Mouse (Mus musculus) embryonic facial prominence, embryonic 11.5 days (tissue): ENCODE measurements at regions not wholly inside any gene's neighbourhood (a gene's known extent, or its start where the extent isn't known, plus 50 kb on each side); places are given as distances from the start of the nearest gene placed in this dataset.

Experiments
- ATAC-seq: fragments of 200-750 bp; cut with Nextera tagmentation; replicated peaks from 2 replicates; pipeline ENCODE4 v1.8.0; 2017; ENCODE audit warnings: low read depth; ENCODE audit not compliant: insufficient number of reproducible peaks, low FRiP score, low TSS enrichment
- DNase-seq: peaks from one replicate; pipeline ENCODE4 v3.0.0-alpha.2; 2015; ENCODE audit warnings: low spot score
- H3K27ac ChIP-seq: fragments of 300-500 bp; sonication (generic); replicated peaks from 2 replicates; pipeline ENCODE4 v1.5.1; 2014; ENCODE audit warnings: mild to moderate bottlenecking, low read depth, low read length, control low read depth
- H3K27me3 ChIP-seq: fragments of 300-500 bp; sonication (generic); 2 replicates; pipeline ENCODE4 v1.6.1; 2014; ENCODE audit warnings: mild to moderate bottlenecking, low read length, moderate library complexity, mixed read lengths; ENCODE audit not compliant: control insufficient read depth, insufficient read depth
- H3K36me3 ChIP-seq: fragments of 300-500 bp; sonication (generic); replicated peaks from 2 replicates; pipeline ENCODE4 v1.6.1; 2014; ENCODE audit warnings: low read depth, mild to moderate bottlenecking, low read length, moderate library complexity, mixed read lengths; ENCODE audit not compliant: control insufficient read depth, insufficient read depth
- H3K4me1 ChIP-seq: fragments of 300-500 bp; sonication (generic); 2 replicates; pipeline ENCODE4 v1.6.1; 2014; ENCODE audit warnings: low read length, mixed read lengths; ENCODE audit not compliant: control insufficient read depth, insufficient read depth
- H3K4me2 ChIP-seq: fragments of 300-500 bp; sonication (generic); 2 replicates; pipeline ENCODE4 v1.6.1; 2014; ENCODE audit warnings: low read depth, mild to moderate bottlenecking, control low read depth, low read length, moderate library complexity
- H3K4me3 ChIP-seq: fragments of 300-500 bp; sonication (generic); 2 replicates; pipeline ENCODE4 v1.5.1; 2014; ENCODE audit warnings: low read depth, low read length, control low read depth
- H3K9ac ChIP-seq: fragments of 300-500 bp; sonication (generic); replicated peaks from 2 replicates; pipeline ENCODE4 v1.6.1; 2014; ENCODE audit warnings: mild to moderate bottlenecking, control low read depth, low read length
- H3K9me3 ChIP-seq: fragments of 300-500 bp; sonication (generic); replicated peaks from 2 replicates; pipeline ENCODE4 v1.6.1; 2016; ENCODE audit warnings: mild to moderate bottlenecking, low read length, inconsistent platforms, mixed read lengths; ENCODE audit not compliant: control insufficient read depth
- WGBS: fragments of 180-500 bp; shearing (Covaris S2); extraction: QIAGEN DNeasy Blood & Tissue Kit; methylation state at CpG from one replicate; pipeline ENCODE4 v1.1.7; 2014; 5-methylcytosine and 5-hydroxymethylcytosine counted together

DNA sequence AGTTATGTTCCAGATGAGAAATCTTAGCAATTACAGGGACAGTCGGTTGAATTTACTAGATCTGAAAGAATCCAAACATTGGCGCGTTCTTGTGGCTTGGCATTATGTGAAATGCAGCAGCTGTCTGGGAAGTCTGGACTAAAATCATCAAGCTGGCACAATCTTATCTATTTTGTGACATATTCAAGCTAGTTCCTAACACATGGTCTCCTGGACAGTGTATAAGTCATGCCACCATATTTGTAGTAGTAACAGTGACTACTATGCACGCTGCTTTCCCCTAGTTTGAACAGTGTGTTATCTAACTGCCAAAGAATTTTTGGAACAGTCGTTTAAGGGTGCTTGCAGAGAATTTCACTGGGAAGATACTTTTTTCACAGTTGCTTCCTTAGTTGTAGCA, 396.8 kb downstream of the Ppp1r3a start:
- 82% methylated on average over 5 of the region's 5 CpGs for WGBS
- Histone ChIP-seq H3K9ac (no peak overlapping the region), H3K4me3 (no peak overlapping the region), H3K27ac (no peak overlapping the region), H3K9me3 (no peaks in the 10 kb centered on the region), H3K27me3 (no peaks in the 10 kb centered on the region), H3K4me2 (no peak overlapping the region), H3K36me3 (no peaks in the 10 kb centered on the region), H3K4me1 (no peaks in the 10 kb centered on the region)
- no peak for ATAC-seq
- DNase-seq = no peak
